Mouse (Mus musculus) kidney, postnatal 10 days (tissue): ENCODE results near the gene Fgf6.

Experiments used
- DNase-seq: peaks from one replicate; pipeline ENCODE4 v3.0.0; 2021; ENCODE audit warnings: mixed read lengths

Gene Fgf6

GRCm38 (mm10) chr6:127014906-127015770, at the start of gene Fgf6:
Gene Fgf6, plus strand, starts transcription at chr6:127015586.
- no peak for DNase-seq

GRCm38 (mm10) chr6:126966241-126967026, 49.0 kb upstream of the Fgf6 start:
- no peak for DNase-seq

- DNase-seq: peak; percentile 46
Observed at GRCm38 (mm10) chr6:126981539-126982234, 33.7 kb upstream of the Fgf6 start.

DNA sequence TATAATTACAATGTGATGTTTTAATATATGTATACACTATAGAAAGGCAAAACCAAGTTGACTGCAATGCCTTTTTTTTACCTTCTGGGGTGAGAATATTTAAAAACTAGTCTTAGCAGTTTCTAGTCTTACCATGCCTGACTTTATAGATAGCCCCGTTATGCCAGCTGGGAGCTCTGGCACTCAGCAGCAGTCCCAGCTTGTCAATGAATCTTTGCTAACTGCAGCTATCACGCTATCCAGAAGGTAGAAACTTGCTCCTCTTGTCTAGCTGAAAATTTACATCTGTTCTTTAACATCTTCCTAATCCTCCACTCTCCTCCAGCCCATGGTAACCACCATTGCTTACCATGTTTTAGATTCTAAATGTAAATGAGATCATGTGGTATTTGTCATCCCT, 21.7 kb upstream of the Fgf6 start:
- no peak for DNase-seq

DNA sequence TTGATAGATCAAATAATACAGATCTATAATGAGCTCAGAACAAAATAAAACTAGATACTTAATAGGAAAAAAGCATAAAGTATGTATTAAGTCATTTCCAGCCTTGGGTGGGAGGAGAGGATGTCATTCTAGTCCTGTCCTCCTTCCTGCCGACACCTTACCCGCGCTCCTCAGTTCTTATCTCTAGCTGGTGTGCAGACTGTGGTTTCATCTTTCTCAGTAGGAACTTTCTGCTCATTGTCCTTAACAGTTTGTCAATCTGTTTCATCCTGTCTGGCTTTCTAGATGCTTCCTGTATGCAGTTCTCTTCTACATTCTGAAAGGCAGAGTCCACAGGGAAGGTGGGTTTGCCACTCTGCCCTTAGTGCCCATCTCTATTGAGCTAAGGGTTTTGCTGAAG, 19.9 kb upstream of the Fgf6 start:
- DNase-seq: no peak

DNA sequence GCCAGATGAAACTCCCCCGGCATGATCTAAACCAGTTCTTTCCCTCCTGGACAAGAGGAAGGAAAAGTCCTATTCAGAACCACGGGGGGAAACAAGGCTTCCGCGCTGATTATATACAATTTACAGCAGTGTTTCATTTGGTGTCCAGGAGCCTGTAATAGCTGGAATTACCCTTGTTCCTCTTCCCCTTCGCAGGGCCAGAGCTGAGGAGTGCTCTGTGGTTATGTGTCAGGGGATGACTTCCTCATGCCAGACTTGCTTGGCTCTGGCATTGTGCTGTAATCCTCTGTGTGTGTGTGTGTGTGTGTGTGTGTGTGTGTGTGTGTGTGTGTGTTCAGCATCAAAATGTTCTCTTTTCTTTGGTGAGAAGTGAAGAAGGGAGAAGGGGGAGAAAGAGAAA, 19.0 kb upstream of the Fgf6 start:
- no peak for DNase-seq

- no peak for DNase-seq
Observed at GRCm38 (mm10) chr6:127005646-127006045, 9.7 kb upstream of the Fgf6 start.

- no peak for DNase-seq
Observed at GRCm38 (mm10) chr6:127006551-127006950, 8.8 kb upstream of the Fgf6 start.

- DNase-seq: no peak
Observed at GRCm38 (mm10) chr6:127010021-127010420, 5.4 kb upstream of the Fgf6 start.

DNA sequence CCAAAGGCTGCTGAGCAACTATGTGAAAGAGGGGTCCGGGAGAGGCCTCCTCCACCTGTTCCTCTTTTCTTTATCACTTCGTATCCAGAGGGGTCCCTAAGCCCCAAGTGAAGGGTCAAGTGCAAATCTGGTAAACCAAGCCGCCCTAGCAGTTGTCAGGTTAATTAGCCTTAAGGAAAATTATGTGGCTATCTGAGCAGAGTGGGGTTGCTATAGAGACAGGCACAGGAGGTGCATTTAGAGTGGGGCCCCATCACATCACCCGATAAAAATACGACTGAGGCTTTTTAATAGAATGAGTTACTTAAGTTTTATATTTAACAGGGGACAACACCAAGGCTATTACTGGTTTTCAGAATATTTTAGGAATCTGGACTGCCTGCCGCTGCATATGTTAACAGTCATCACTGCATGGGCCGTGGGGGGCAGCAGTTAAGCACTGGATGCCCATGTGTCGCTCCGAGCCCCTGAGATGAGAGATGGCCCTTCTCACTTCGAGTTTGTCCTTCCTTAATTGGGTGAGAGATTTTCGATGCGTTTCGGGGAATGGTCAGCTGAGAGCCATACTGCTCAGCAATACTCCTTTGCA, 3.3 kb upstream of the Fgf6 start:
- DNase-seq: no peak

GRCm38 (mm10) chr6:127019254-127019653, 3.9 kb downstream of the Fgf6 start:
- DNase-seq: no peak

GRCm38 (mm10) chr6:127020431-127020830, 5.0 kb downstream of the Fgf6 start:
- no peak for DNase-seq

GRCm38 (mm10) chr6:127024836-127025235, 9.4 kb downstream of the Fgf6 start:
- no peak for DNase-seq

- peak; percentile 35 for DNase-seq
Observed at GRCm38 (mm10) chr6:127034760-127035159, 19.4 kb downstream of the Fgf6 start.

DNA sequence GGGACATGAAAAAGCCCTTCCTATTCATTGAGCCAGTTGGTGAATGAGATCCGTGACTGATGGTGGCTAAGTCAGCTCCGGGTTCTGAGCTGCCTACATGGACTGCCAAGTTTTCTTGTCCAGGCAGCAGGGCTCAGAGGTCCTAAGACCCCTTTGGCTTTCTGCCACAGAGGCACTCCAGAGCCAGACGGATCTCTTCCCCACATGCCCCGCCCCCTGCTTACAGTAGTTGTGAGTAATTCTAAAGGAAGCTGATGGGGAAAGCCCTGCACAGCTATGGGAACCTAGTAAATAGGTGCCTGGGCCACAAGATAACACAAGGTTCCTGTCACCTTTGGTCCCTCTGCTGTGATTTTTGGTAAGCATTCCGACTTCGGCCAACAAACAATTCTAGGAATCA, 29.5 kb downstream of the Fgf6 start:
- DNase-seq: peak; percentile 44

GRCm38 (mm10) chr6:127050847-127051246, 35.5 kb downstream of the Fgf6 start:
- DNase-seq: no peak

GRCm38 (mm10) chr6:127056990-127057588, 41.7 kb downstream of the Fgf6 start:
- DNase-seq: no peak

GRCm38 (mm10) chr6:127059975-127060374, 44.6 kb downstream of the Fgf6 start:
- DNase-seq: no peak

GRCm38 (mm10) chr6:127063915-127064314, 48.5 kb downstream of the Fgf6 start:
- DNase-seq: no peak

DNA sequence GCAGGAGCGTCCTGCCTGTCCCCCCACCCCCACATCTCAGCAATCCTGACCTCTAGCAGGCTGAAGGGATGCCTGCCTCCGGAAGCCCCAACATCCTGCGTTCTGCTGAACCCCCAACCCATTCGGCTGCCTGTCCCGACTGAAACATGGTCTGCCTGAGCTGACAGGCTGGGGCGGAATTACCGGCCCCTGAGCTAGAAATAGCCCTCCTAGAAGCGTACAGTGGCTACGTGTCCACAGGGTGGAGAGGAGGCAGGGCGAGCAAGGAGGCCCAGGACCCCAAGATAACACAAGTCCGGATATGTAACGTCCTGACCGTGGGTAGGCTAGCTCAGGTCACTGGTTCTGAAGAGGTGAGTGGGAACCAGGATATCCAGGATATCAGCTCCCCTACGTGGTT, 49.4 kb downstream of the Fgf6 start:
- DNase-seq: no peak

DNA sequence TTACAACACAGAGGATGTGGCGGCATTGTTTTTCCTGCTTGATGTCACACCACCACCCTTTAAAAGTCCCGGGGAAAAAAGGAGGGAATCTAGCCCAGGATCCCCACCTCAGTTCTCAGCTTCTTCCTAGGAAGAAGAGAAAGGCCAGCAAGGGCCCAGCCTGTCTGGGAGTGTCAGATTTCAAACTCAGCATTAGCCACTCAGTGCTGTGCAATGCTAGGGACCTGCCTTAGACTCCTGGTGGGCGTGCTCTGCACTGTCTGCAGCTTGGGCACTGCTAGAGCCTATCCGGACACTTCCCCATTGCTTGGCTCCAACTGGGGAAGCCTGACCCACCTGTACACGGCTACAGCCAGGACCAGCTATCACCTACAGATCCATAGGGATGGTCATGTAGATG, 57.4 kb downstream of the Fgf6 start, which contains the start of gene Fgf23:
TSS of gene Fgf23 (plus strand) at position 86 of the 400 bp plus-strand sequence.
- peak; percentile 12 for DNase-seq
